Mouse (Mus musculus): ENCODE measurements around the gene Nav3.
"Not testable (repeated sequence)": the region's sequence is repeated elsewhere in the genome, so short reads cannot be mapped to it uniquely, and the experiment has no call there.

The Nav3 gene

DNA sequence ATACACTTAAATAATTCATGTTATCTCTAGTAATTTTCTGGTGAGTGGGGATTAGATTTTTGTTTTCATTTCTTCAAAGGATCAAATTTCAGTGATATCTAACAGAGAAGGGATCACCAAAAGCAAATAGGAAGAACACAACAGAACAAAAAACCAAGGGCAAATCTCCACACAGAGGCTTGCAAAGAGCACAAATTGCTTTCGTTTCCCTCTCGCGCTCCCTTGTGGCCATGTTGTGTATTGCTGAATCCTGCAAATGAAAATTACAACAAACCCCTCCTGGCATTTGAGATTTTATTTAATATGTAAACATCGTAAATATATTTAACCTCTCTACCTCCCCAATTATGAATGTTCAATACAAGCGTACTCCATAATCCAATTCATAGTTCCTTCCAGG lies 370.8 kb downstream of the Nav3 start:
- DNase-seq (ENCODE audit: low spot score in 2 of 2), result peak in 1 of 2 experiments; percentile 46

DNA sequence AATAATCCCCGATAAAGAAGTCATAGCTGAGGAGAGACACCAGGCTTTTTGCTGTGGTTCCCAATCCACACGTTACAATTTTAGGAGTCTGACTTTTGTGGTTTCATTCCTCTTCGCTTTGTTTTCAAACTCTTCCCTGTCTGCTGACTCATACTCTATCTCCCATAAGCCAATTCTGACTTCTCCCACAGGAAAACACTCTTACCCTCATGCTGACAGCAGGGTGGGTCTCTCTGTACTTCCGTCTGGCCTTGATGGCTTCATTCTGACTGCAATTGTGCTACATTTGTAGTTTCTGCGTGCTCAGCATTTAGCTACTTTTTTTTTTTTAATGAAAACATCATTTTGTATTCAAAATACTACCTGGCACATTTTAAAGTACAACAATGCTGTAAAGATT lies 379.4 kb downstream of the Nav3 start:
- DNase-seq (ENCODE audit: low spot score in 2 of 2), result no peak

DNA sequence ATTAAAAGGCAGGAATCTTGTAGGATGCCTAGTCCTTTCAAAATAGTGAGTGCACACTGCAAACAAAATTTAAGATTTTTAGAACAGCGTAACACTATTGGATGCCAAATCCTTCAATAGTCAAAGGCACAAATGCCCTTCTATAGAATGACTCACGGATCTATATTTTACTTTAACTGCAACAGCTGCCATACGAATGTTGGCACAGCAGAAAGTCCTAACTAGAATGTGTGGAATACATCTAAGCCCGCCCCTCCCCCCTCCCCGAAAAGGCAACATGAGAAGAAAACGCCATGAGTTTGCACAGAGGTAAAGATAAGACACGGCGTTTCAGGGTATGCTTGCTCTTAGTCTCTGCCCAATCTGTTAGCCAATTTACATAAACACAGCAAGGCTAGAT lies 383.6 kb downstream of the Nav3 start:
- DNase-seq (ENCODE audit: low spot score in 2 of 2), result no peak

DNA sequence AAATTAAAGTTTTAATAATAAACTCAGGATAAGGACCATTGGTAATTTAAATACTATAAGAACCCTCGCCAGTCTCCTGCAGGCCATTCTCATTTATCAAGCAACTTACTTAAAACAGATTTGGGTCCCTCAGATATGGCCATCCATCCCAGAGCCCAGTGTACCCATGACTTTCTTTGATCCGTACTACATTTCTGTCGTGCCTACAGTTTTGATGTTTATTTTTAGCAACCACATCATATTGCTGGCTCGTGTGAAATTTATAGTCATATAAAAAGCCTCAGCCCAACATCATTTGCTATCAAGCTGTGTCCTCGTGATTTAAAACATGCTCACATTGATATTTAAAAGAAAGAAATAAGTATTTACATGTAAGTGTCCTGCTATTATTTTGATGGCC lies 394.8 kb downstream of the Nav3 start:
- no peak for DNase-seq (ENCODE audit: low spot score in 2 of 2)

DNA sequence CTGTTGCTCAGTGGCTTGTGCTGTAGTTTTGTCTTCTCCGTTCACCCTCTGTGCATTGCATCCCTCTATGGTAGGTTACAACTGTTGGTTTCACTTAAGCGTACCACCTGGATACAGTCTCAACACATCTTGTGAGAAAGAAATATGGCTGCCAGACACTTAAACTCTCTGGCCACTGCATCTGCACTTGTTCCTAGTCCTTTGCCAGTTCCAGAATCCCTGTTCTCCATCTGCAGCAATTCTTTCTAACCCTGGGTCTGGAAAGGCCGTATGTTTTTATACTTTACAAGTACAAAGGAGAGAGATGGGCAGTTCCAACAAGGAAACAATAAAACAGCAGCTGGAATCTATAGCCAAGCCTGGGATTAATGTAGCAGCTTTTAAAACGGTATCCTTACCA lies 418.5 kb downstream of the Nav3 start:
- DNase-seq (ENCODE audit: low spot score in 2 of 2), result no peak

DNA sequence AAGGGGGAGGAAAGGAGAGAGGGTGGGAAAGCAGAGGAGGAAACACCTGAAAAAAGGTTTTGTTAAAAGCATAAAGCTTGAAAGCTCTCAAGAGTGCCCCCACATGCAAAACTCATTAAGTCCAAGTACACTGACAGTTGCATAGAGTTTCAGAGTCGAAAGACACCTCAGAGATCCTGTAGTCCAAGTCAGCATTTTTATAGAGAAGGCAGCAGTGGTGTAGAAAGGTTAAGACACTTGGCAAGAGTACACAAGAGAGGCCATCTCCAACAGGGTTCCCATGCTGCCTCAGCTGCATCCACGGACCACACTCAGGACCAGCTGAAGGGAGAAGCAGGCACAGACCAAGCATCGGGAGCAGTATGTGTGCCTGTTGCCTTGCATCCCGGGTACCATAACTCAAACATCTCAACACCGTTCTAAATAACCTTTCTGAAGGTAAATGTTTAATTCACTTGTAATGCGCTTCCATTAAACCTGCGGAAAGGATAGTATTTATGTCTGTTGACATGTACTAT lies 421.4 kb downstream of the Nav3 start:
- DNase-seq (ENCODE audit: low spot score in 2 of 2), result no peak

DNA sequence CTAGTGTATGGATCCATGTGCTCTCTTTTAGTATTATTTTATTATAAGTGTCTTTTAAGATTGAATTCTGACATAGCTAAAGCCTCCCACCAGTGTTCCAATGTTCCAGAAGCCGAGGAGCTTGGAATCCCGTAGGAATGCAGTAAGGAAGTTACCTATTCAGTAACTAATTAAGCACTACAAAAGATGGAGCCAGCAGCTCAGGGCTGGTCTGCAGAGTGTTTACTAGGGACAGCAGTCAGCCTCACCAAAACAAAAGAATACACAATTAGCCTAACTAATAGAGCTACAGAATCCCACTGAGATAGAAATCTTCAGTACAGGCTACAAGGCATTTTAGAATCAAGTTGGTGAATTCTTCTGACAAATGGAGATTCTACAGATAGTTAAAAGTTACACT lies 431.1 kb downstream of the Nav3 start:
- not testable (repeated sequence) for DNase-seq (ENCODE audit: low spot score in 2 of 2)

DNA sequence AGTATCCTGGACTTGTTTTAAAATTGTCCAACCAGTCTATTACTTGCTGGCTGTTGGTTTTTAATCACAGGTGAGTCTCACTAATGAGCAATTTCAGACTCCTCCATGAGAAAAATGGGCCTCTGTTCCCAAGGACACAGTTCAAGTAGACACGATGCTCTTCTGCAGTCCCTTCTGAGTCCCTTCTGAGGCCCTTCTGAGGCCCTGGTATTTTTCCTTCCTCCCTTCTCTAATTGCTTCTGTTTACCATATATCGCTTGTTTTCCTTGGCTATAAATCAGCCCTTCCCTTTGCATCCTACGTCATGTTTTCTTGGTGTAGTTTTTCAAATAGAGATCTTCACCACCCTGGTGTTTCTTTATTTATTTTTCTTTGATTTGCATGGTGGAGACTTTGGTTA lies 433.9 kb downstream of the Nav3 start:
- DNase-seq (ENCODE audit: low spot score in 2 of 2), result no peak

DNA sequence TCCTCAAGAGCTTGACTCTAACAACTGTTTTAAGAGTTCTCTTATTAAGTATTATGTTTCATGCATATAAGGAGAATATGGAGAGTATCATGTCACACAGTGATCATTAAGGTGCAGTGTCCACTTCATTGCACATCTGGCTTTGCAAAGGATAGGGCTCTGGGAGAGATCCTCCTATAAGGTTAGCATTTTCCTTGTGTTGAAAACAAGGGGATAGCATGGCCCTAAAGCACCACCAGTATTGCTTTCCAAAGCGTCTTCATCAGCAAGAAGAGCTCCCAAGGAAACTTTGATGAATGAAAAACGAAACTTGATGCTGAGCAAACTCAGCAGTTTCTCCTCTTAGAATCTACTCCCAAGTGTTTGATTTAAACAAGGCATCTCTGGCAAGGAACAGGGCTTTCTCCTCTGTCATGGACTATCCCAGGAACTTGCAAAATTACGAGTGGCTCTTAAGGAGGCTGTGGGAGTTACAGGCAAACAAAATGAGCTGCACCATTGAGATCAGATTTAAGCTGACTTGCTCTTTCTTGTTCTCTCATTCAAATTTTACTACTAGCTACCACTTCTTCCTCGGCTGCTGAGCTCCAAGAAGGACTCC lies 436.6 kb downstream of the Nav3 start:
- no peak for DNase-seq (ENCODE audit: low spot score in 2 of 2)

DNA sequence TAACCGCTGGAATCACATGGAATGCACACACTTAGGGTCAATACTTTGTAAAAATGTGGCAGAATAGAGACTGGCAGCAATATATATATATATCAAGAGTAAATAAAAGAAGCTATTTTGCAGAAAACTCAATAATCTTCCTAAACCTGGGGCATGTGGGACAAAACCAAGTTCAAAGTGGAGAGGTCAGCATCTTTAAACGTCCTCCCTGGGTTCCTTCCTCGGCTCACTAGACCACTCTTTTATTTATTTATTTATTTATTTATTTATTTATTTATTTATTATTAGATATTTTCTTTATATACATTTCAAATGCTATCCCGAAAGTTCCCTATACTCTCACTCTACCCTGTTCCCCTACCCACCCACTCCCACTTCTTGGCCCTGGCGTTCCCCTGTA lies 454.7 kb downstream of the Nav3 start:
- not testable (repeated sequence) for DNase-seq (ENCODE audit: low spot score in 2 of 2)

DNA sequence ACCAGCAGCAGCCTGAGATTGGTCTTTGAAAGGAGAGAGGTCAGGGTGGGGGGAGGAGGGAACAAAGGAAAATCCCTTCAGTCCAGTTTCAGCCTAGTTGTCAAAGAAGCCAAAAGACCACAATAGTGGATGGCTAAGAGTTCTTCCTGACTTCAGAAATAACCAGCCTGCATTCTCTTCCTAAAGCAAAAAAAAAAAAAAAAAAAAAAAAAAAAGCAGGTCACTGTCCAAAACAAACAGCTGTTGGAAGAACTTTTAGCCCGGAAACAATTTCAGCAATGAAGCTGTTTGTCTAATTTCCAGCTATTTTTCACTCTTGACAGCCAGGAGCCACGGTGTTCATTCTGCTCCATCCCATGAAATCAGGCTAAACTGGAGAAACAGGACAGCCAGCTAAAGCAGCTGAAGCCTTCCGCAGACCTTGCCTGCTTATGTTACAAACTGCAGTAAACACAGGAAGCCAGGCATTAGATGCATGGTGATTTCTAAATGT lies 455.2 kb downstream of the Nav3 start:
- no peak for DNase-seq (ENCODE audit: low spot score in 2 of 2)

DNA sequence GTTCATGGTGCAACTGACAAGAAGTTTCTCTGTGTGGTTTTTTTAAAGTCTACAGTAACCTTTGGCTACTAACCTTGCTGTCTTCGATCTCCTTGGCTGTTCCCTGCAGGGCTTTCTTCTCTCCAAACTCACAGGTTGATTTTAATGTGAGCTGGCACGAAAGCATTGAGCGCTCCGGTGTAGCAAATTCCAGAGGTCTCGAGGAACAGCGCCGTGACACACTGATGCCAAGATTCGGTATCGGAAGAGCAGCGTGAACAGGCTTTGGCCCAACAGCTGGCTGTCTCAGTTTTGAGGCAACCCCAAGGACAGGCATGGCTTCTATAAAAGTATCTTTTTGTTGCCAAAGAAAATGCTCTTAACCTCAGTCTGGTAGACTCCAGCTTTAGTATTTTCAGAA lies 456.1 kb downstream of the Nav3 start:
- DNase-seq (ENCODE audit: low spot score in 2 of 2), result no peak

DNA sequence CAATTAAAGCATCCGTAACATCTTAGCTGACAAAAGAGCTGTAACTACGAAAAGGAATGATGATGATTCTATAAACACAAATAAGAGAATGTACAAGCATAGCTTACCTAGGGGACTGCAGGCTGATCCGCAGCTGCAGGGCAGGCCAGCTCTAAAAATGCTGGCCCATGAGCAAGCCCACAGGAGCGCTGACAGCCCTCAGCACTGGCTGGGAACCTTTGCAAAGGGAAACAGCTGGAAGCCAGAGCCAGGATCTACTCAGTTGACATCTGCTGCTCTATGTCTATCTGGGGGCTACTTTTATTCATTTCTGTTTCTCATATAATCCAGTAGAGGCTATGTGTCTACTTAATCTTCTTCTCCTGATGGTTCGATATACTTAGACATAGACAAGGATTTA lies 461.7 kb downstream of the Nav3 start:
- no peak for DNase-seq (ENCODE audit: low spot score in 2 of 2)

DNA sequence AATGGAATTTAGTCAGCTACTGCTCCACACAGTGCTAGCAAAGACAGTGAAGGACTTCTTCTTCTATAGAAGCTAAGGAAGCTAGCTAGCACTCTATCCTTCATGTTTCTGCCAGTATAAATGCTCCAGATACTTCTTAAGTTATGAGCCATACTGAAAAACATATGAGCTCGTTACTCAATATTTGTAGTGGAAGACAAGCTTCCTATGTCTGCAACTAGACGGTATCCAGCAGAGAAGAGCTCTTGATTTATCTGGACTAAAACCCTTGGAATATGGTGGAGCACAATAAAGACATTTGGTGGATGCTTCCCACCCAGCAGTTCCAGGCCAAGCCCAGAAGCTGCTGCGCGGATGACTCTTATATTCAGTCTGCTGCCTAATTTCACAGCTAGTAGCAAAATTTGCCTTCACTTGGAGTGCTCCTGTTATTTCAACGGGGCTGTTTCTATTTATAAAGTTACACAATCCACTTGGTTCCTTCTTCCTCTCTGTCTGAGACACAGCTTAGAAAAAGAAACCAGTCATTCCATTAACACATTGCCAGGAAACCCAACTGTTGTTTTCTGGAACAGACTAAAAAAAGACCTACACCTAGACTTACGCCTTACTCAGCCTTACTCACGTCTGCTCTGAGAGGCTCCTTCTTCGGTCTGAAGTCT lies 470.0 kb downstream of the Nav3 start:
- no peak for DNase-seq (ENCODE audit: low spot score in 2 of 2)

DNA sequence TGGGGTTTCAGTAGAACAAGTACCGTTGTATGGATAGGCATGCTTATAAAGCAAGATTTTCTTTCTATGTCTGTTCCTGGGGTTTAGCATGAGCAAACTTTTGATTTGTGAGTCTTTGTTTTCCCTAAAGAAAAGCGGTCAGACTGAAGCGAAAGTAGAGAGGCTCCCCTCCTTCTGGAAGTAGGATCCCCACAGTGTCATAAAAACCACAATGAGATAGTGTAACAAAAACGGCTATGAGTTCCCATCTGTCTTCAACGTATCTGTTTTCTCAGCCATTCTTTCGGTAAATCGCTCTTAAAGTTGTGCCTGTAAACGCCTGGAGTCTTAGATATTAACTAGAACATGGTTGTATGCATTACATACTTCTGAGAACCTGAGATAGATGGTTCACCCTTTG lies 479.7 kb downstream of the Nav3 start:
- DNase-seq (ENCODE audit: low spot score in 2 of 2), result no peak

DNA sequence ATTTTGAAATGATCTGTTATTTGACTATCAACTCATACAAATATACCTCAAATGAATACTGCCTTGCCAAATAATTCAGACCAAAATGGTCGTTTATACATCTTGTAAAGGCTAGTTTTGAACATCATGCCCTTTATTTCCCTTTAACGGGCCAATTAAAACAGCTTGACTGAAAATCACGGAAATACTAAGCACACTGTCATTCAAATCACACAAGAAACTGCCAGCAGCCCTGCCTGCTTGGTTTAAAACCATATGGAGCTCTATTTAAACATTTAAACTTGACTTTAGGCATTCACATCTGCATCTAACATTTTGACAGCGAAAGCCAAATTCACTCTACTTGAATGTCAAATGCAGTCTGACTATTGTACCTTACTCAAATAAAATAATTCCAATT lies 481.8 kb downstream of the Nav3 start:
- no peak for DNase-seq (ENCODE audit: low spot score in 2 of 2)

DNA sequence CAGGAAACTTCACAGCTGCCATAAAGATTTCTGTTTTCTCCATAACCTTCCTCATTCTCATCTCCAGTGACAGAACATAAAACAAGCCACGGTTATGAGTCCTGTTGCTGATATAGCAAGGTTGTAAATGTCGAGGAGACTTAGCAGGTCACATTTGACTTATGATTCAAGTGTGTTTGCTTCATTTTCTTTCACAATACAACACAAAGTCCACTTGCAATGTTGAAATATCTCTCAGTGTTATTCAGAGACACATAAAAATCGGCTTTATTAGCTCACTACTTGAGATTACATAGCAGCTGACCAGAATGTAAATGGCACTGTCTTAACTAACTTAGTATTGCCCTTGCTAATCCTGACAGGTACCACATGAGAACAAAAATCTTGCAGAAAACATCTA lies 482.5 kb downstream of the Nav3 start:
- DNase-seq (ENCODE audit: low spot score in 2 of 2), result no peak

DNA sequence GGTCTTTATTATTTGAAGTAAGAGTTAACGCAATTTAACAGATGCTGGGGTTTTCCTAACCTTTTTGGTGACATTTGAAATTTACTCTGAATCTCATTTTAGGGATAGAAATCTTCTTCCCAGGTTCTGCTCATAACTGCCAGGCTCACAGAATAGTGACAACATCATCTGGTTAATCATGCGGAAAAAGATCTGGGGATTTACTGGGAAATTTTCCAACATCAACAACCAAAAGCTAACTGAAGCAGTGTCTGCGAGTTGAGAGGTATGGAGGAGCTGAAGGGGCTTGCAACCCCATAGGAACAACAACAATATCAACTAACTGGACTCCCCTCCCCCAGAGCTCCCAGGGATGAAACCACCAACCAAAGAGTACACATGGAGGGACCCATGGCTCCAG lies 505.7 kb downstream of the Nav3 start:
- no peak for DNase-seq (ENCODE audit: low spot score in 2 of 2)

DNA sequence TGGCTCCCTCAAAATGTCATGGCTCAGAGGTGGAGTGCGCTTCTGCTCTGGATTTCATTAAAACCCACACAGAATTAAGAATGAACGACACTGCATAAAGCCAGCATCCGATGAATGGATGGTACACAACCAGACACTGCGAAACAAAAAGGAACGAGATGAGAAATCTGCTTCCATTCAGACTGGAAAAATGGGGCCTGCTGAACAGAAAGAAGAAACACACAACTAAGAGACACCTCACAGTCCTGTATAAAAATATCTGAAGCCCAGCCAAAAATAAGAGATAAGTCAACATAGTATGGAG lies 526.7 kb downstream of the Nav3 start:
- DNase-seq (ENCODE audit: low spot score in 2 of 2), result no peak

DNA sequence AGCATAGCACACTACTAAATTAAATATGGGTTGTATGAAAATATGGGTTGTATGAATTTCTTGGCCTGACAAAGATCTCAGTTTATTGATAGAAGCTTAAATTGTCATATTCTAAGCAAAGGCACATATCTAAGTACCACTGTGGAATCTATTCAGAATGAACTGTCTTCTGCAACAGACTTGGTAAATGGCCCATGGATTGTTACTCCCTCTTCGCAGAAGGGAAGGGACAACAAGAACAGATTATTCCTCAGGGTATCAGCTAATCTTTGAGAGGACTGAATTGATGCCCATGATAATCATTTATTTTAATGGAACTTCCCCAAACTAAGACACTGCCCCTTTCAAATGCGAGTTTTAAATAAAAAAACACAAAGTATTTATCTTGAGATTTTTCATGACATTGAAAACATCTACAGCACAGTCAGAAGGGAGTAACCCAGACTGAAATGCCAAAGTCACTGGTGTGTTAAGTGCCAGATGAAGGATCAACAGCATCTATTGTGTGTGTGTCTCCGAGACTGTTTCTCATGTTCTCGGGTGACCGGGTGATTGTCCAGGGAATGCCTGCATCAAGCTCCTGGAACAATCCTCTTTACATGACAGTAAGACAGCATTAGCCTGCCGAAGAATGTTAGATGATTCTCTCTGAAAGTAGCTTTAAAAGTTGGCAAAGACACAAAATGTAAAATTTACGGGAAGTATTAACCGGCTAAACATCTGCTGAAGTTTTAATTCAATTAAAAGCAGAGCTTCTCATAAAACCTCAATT lies 527.3 kb downstream of the Nav3 start:
- DNase-seq (ENCODE audit: low spot score in 2 of 2), result no peak

DNA sequence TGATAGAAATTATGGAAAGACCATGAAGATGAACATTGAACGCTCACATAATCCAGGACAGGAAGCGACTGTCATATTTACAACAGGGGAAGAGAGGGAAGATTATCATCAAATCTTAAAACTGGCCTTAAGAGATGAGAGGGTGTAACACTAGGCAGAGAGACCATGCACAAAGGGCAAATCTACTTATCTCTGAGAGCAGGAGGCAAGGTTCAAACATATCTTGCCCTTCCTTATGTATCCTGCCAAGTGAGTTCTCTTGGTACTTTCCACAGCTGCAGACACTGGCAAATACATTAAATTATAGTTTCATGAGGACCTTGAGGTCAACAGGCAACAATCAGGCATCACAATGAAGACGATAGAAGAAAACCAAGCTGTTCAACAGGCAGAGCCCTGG lies 529.9 kb downstream of the Nav3 start:
- DNase-seq (ENCODE audit: low spot score in 2 of 2), result no peak

DNA sequence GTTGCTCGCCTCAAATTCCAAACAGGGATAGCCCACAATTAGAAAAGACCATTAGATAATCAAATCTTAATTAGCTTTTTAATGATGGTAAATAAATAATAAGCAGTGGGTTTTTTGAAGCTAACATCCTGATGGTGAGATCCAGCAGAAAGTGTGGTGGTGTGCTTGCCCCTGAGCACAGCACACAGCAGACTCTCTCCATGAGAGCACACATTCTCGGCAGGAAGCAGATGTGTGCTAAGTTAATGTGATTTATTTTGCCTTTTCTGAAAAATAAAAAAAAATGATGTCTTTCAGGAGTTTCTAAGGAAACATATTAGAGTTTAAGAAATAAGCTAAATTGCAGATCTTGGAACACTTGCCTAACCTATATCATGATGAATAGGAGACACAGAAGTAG lies 531.9 kb downstream of the Nav3 start:
- no peak for DNase-seq (ENCODE audit: low spot score in 2 of 2)

DNA sequence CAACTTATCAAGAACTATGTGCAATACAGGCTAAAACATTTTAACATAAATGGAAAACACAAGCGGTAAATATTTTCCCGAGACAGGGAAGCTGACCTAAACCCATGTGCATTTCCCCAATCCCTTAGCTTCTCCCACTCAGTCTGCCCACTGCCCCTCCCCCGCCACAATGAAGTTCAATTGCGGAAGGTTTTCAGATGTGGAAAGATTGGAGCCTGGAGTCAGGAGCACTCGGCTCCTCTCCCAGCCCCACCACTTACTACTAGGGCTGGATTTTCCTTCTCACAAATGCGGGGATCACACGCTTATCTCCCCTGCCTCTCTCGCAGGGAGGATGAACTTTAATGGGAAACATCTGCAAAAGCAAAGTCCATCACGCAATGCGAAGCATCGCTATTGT lies 534.6 kb downstream of the Nav3 start:
- DNase-seq (ENCODE audit: low spot score in 2 of 2), result no peak
